Mouse (Mus musculus) embryonic facial prominence, embryonic 14.5 days (tissue): ENCODE results near the gene Pipox. TPM values are rescaled to one million over a fixed set of nuclear protein-coding genes. Genes with fewer than 3 reads are reported as not detected.

Experiments used
- ATAC-seq: fragments of 200-750 bp; cut with Nextera tagmentation; 2 replicates; pipeline ENCODE4 v1.8.0; 2017; ENCODE audit warnings: low read depth, moderate number of reproducible peaks, moderate TSS enrichment
- DNase-seq: peaks from one replicate; pipeline ENCODE4 v3.0.0-alpha.2; 2015; ENCODE audit warnings: low spot score
- H3K27ac ChIP-seq: fragments of 300-500 bp; sonication (generic); replicated peaks from 2 replicates; pipeline ENCODE4 v1.5.1; 2014; ENCODE audit warnings: low read depth, mild to moderate bottlenecking, low read length, moderate library complexity
- H3K27me3 ChIP-seq: fragments of 300-500 bp; sonication (generic); replicated peaks from 2 replicates; pipeline ENCODE4 v1.6.1; 2014; ENCODE audit warnings: low read length; ENCODE audit not compliant: control insufficient read depth, insufficient read depth
- H3K36me3 ChIP-seq: fragments of 300-500 bp; sonication (generic); 2 replicates; pipeline ENCODE4 v1.6.1; 2014; ENCODE audit warnings: low read length, mixed read lengths; ENCODE audit not compliant: control insufficient read depth, insufficient read depth
- H3K4me1 ChIP-seq: fragments of 300-500 bp; sonication (generic); 2 replicates; pipeline ENCODE4 v1.6.1; 2014; ENCODE audit warnings: antibody characterized with exemption, low read length; ENCODE audit not compliant: control insufficient read depth, insufficient read depth
- H3K4me2 ChIP-seq: fragments of 300-500 bp; sonication (generic); 2 replicates; pipeline ENCODE4 v1.6.1; 2014; ENCODE audit warnings: low read depth, mild to moderate bottlenecking, low read length, moderate library complexity, mixed read lengths
- H3K4me3 ChIP-seq: fragments of 300-500 bp; sonication (generic); 2 replicates; pipeline ENCODE4 v1.5.1; 2014; ENCODE audit warnings: low read depth, mild to moderate bottlenecking, low read length
- H3K9ac ChIP-seq: fragments of 300-500 bp; sonication (generic); 2 replicates; pipeline ENCODE4 v1.6.1; 2014; ENCODE audit warnings: low read depth, mild to moderate bottlenecking, low read length, moderate library complexity, mixed read lengths
- H3K9me3 ChIP-seq: fragments of 300-500 bp; sonication (generic); 2 replicates; pipeline ENCODE4 v1.6.1; 2016; ENCODE audit warnings: low read length; ENCODE audit not compliant: control insufficient read depth
- WGBS: fragments of 180-500 bp; shearing (Covaris S2); extraction: QIAGEN DNeasy Blood & Tissue Kit; methylation state at CpG from one replicate; pipeline ENCODE4 v1.1.7; 2014; 5-methylcytosine and 5-hydroxymethylcytosine counted together
- polyA plus RNA-seq: library from polyadenylated mRNA; unstranded; fragments of >200 nt; fragmentation: Nextera tagmentation; extraction: Ambion mirVana; gene quantifications from 2 replicates; pipeline ENCODE4 v1.2.1, GENCODE M21; 2014

The Pipox gene
- polyA plus RNA-seq, 1 experiment from 2014 or later: 1.8 TPM

- peaks cover 11% of the 10 kb centered on the region; the same call in 1 of the 2 replicates for H3K4me1 ChIP-seq
- no peaks in the 10 kb centered on the region for H3K36me3 ChIP-seq
- H3K4me2 ChIP-seq: peak overlapping the region; percentile 100
- no peak for DNase-seq
- peaks cover 64% of the 10 kb centered on the region for H3K27me3 ChIP-seq
- H3K27ac ChIP-seq: no peak overlapping the region
- H3K9me3 ChIP-seq: no peaks in the 10 kb centered on the region
- H3K9ac ChIP-seq: no peak overlapping the region
- peak overlapping the region; percentile 55 for H3K4me3 ChIP-seq
- 2% methylated on average over 41 of the region's 41 CpGs for WGBS
- ATAC-seq: no peak
These were observed 37.9 kb upstream of the Pipox start for GRCm38 (mm10) chr11:77931541-77932433.

GRCm38 (mm10) chr11:77930751-77931540 is 37.0 kb upstream of the Pipox start, which contains the start of gene Sez6:
Gene Sez6, plus strand, starts transcription at chr11:77930800.
- peaks cover 11% of the 10 kb centered on the region; the same call in 1 of the 2 replicates for H3K4me1 ChIP-seq
- no peaks in the 10 kb centered on the region for H3K36me3 ChIP-seq
- DNase-seq (peak; percentile 83), ATAC-seq (peak; percentile 89)
- H3K9me3 ChIP-seq: no peaks in the 10 kb centered on the region
- H3K27ac ChIP-seq: no peak within 1 kb of the TSS
- H3K9ac ChIP-seq: no peak within 1 kb of the TSS
- peaks cover 55% of the 10 kb centered on the region for H3K27me3 ChIP-seq
- peak within 1 kb of the TSS; percentile 100 for H3K4me2 ChIP-seq
- under 1% methylated on average over 30 of the region's 94 CpGs for WGBS
- peak within 1 kb of the TSS; percentile 55 for H3K4me3 ChIP-seq

GRCm38 (mm10) chr11:77927837-77928236 is 33.9 kb upstream of the Pipox start:
- no peak overlapping the region for H3K9ac ChIP-seq
- no peak for ATAC-seq
- WGBS: 48% methylated on average over 5 of the region's 5 CpGs
- no peaks in the 10 kb centered on the region for H3K9me3 ChIP-seq
- no peak overlapping the region for H3K4me3 ChIP-seq
- DNase-seq: peak; percentile 51
- peaks cover 11% of the 10 kb centered on the region; the same call in 1 of the 2 replicates for H3K4me1 ChIP-seq
- no peaks in the 10 kb centered on the region for H3K36me3 ChIP-seq
- H3K27me3 ChIP-seq: peaks cover 28% of the 10 kb centered on the region
- no peak overlapping the region for H3K27ac ChIP-seq
- no peak overlapping the region for H3K4me2 ChIP-seq

- 21% methylated on average over 9 of the region's 9 CpGs for WGBS
- Histone ChIP-seq H3K9me3 (no peaks in the 10 kb centered on the region), H3K4me1 (peaks cover 10% of the 10 kb centered on the region; the same call in 1 of the 2 replicates), H3K9ac (no peak overlapping the region), H3K27me3 (peaks cover 16% of the 10 kb centered on the region), H3K4me3 (no peak overlapping the region), H3K4me2 (no peak overlapping the region), H3K27ac (no peak overlapping the region), H3K36me3 (no peaks in the 10 kb centered on the region)
- DNase-seq (no peak), ATAC-seq (no peak)
These were observed 32.8 kb upstream of the Pipox start for GRCm38 (mm10) chr11:77926666-77927065.

GRCm38 (mm10) chr11:77925836-77926657 is 32.2 kb upstream of the Pipox start:
- ATAC-seq (no peak), DNase-seq (no peak)
- 35% methylated on average over 9 of the region's 9 CpGs for WGBS
- Histone ChIP-seq H3K4me2 (no peak overlapping the region), H3K9me3 (no peaks in the 10 kb centered on the region), H3K36me3 (no peaks in the 10 kb centered on the region), H3K9ac (no peak overlapping the region), H3K27me3 (peaks cover 14% of the 10 kb centered on the region), H3K4me3 (no peak overlapping the region), H3K4me1 (peaks cover 4% of the 10 kb centered on the region; the same call in 1 of the 2 replicates), H3K27ac (no peak overlapping the region)

GRCm38 (mm10) chr11:77923285-77923684 is 29.4 kb upstream of the Pipox start:
- 0 out of 2 replicates have a peak, but pooled peaks cover 5% of the 10 kb centered on the region for H3K27me3 ChIP-seq

GRCm38 (mm10) chr11:77917166-77917565 is 23.3 kb upstream of the Pipox start:
- H3K27me3 ChIP-seq: peaks cover 33% of the 10 kb centered on the region

More at GRCm38 (mm10) chr11:77923285-77923684, 29.4 kb upstream of the Pipox start:
- H3K9ac ChIP-seq: no peak overlapping the region
- DNase-seq: no peak
- no peak for ATAC-seq
- WGBS: 75% methylated on average over 4 of the region's 4 CpGs
- no peaks in the 10 kb centered on the region for H3K9me3 ChIP-seq
- H3K36me3 ChIP-seq: no peaks in the 10 kb centered on the region
- H3K4me3 ChIP-seq: no peak overlapping the region
- no peak overlapping the region for H3K27ac ChIP-seq
- no peaks in the 10 kb centered on the region for H3K4me1 ChIP-seq
- no peak overlapping the region for H3K4me2 ChIP-seq

GRCm38 (mm10) chr11:77916741-77917140 is 22.8 kb upstream of the Pipox start:
- Histone ChIP-seq H3K36me3 (no peaks in the 10 kb centered on the region), H3K9ac (no peak overlapping the region), H3K9me3 (no peaks in the 10 kb centered on the region), H3K27ac (no peak overlapping the region; the same call in 1 of the 2 replicates), H3K4me1 (peaks cover 11% of the 10 kb centered on the region; the same call in 1 of the 2 replicates), H3K4me2 (no peak overlapping the region), H3K27me3 (peaks cover 33% of the 10 kb centered on the region), H3K4me3 (no peak overlapping the region)
- no peak for DNase-seq
- 74% methylated on average over 4 of the region's 4 CpGs for WGBS
- no peak for ATAC-seq

More at GRCm38 (mm10) chr11:77917166-77917565, 23.3 kb upstream of the Pipox start:
- H3K4me3 ChIP-seq: no peak overlapping the region
- H3K4me1 ChIP-seq: peaks cover 11% of the 10 kb centered on the region; the same call in 1 of the 2 replicates
- no peaks in the 10 kb centered on the region for H3K9me3 ChIP-seq
- H3K4me2 ChIP-seq: no peak overlapping the region
- H3K36me3 ChIP-seq: no peaks in the 10 kb centered on the region
- DNase-seq (peak; percentile 75), ATAC-seq (peak; percentile 85)
- 13% methylated on average over 10 of the region's 10 CpGs for WGBS
- H3K9ac ChIP-seq: no peak overlapping the region
- no peak overlapping the region; the same call in 1 of the 2 replicates for H3K27ac ChIP-seq
